Comparison of ENCODE assay signal across 23 mouse cellular contexts in genomic region chr13:25507355-25507754, GRCm38 (mm10).
DNase-seq lines count a peak whose midpoint lies in the region; ATAC-seq and TF ChIP-seq lines count a peak whose summit lies in the region.
"Had no signal": no experiment of that assay in that cellular context is flagged by ENCODE, and none has a peak within 500 bp of the region (broad histone marks: within the 10 kb centered on the region; RNA-seq: fewer than 3 reads in every experiment).

No protein-coding gene starts in this region.

- no peak overlapping the region for H3K4me3 ChIP-seq in forebrain, embryonic 14.5 days (ENCODE audit: low read depth, low read length)
- H3K4me3 ChIP-seq in forebrain, postnatal 0 days (ENCODE audit: low read depth, low read length), result no peak overlapping the region
- H3K4me3 ChIP-seq: embryonic facial prominence, embryonic 10.5 days; embryonic facial prominence, embryonic 12.5 days; forebrain, embryonic 12.5 days; forebrain, embryonic 15.5 days had no signal

- H3K4me2 ChIP-seq in forebrain, embryonic 14.5 days (ENCODE audit: low read length), result no peak overlapping the region
- no peak overlapping the region for H3K4me2 ChIP-seq in forebrain, postnatal 0 days (ENCODE audit: low read depth)
- H3K4me2 ChIP-seq: embryonic facial prominence, embryonic 12.5 days; forebrain, embryonic 12.5 days; forebrain, embryonic 15.5 days had no signal

- H3K4me1 ChIP-seq in forebrain, embryonic 14.5 days (ENCODE audit: control insufficient read depth, insufficient read depth, low read length), result peaks cover 3% of the 10 kb centered on the region; the same call in 1 of the 2 replicates
- H3K4me1 ChIP-seq in forebrain, postnatal 0 days (ENCODE audit: insufficient read depth), result no peaks in the 10 kb centered on the region
- H3K4me1 ChIP-seq: embryonic facial prominence, embryonic 12.5 days had no signal

- H3K9me3 ChIP-seq in forebrain, embryonic 14.5 days (replicated peaks; ENCODE audit: control insufficient read depth, low read length), result no peaks in the 10 kb centered on the region
- no peaks in the 10 kb centered on the region for H3K9me3 ChIP-seq in forebrain, postnatal 0 days (ENCODE audit: low read length)
- H3K9me3 ChIP-seq: embryonic facial prominence, embryonic 10.5 days; embryonic facial prominence, embryonic 12.5 days; forebrain, embryonic 12.5 days; forebrain, embryonic 15.5 days; G1E had no signal

- no peaks in the 10 kb centered on the region for H3K36me3 ChIP-seq in forebrain, embryonic 14.5 days (ENCODE audit: control insufficient read depth, insufficient read depth, low read length)
- H3K36me3 ChIP-seq in forebrain, postnatal 0 days (ENCODE audit: insufficient read depth), result no peaks in the 10 kb centered on the region
- H3K36me3 ChIP-seq: embryonic facial prominence, embryonic 10.5 days; embryonic facial prominence, embryonic 12.5 days; forebrain, embryonic 12.5 days; forebrain, embryonic 15.5 days; G1E had no signal

- no peak for TF ChIP-seq CTCF in forebrain, postnatal 0 days (IDR thresholded peaks at IDR 0.05; ENCODE audit: low read depth)

- H3K27me3 ChIP-seq in forebrain, embryonic 14.5 days (replicated peaks; ENCODE audit: control insufficient read depth, insufficient read depth, low read length), result no peaks in the 10 kb centered on the region
- no peaks in the 10 kb centered on the region for H3K27me3 ChIP-seq in forebrain, postnatal 0 days (ENCODE audit: insufficient read depth, low read length)
- H3K27me3 ChIP-seq: CH12.LX; embryonic facial prominence, embryonic 12.5 days; forebrain, embryonic 12.5 days; forebrain, embryonic 15.5 days; Patski had no signal

- H3K27ac ChIP-seq in forebrain, embryonic 14.5 days (ENCODE audit: low read depth, low read length), result no peak overlapping the region
- no peak overlapping the region for H3K27ac ChIP-seq in forebrain, postnatal 0 days (ENCODE audit: low read depth, low read length)
- H3K27ac ChIP-seq: embryonic facial prominence, embryonic 10.5 days; embryonic facial prominence, embryonic 12.5 days; forebrain, embryonic 12.5 days; forebrain, embryonic 15.5 days had no signal

- H3K9ac ChIP-seq in forebrain, embryonic 14.5 days (ENCODE audit: low read length), result no peak overlapping the region
- H3K9ac ChIP-seq in forebrain, postnatal 0 days, result no peak overlapping the region
- H3K9ac ChIP-seq: embryonic facial prominence, embryonic 12.5 days; forebrain, embryonic 12.5 days; forebrain, embryonic 15.5 days had no signal

- no peak for ATAC-seq in forebrain, embryonic 14.5 days
- no peak for ATAC-seq in forebrain, postnatal 0 days
- ATAC-seq: activated CD4-positive, CD25-positive, alpha-beta regulatory T cell, adult 4 months; CD4-positive, CD25-positive, alpha-beta regulatory T cell, adult 4 months; forebrain, embryonic 15.5 days; Patski had no signal

- DNase-seq in embryo, embryonic 11 days, result peak; percentile 12
- DNase-seq in embryo, embryonic 10 days (ENCODE audit: low spot score), result no peak
- peak; percentile 16 for DNase-seq in forebrain, embryonic 14.5 days (ENCODE audit: low spot score)
- DNase-seq in forebrain, postnatal 0 days, result no peak
- DNase-seq in gastrocnemius, adult 18-20 months (ENCODE audit: low spot score), result no peak
- DNase-seq: adrenal gland, adult 8-10 months; adrenal gland, postnatal 14 days; adrenal gland, postnatal 36 days; B cell, adult 2 months; cerebellum, adult 11 months; cerebellum, adult 18-20 months; cerebellum, adult 8-10 months; cerebellum, postnatal 10 days; cerebellum, postnatal 25 days had no signal

Comparison
In these comparisons a context has a peak if more than half of its experiments do, and no peak if none do; other contexts are left out.
1. DNase-seq: peak in embryo, embryonic 11 days (single experiment) and forebrain, embryonic 14.5 days (single experiment); none in embryo, embryonic 10 days (single experiment), forebrain, postnatal 0 days (single experiment) and gastrocnemius, adult 18-20 months (single experiment).